Mouse (Mus musculus): ENCODE measurements around the gene Ttbk2. TPM values are rescaled to one million over a fixed set of nuclear protein-coding genes. Genes with fewer than 3 reads are reported as not detected.

The Ttbk2 gene
- total and polyA plus RNA-seq, 2 experiments: 0.61 to 3.0 TPM

DNA sequence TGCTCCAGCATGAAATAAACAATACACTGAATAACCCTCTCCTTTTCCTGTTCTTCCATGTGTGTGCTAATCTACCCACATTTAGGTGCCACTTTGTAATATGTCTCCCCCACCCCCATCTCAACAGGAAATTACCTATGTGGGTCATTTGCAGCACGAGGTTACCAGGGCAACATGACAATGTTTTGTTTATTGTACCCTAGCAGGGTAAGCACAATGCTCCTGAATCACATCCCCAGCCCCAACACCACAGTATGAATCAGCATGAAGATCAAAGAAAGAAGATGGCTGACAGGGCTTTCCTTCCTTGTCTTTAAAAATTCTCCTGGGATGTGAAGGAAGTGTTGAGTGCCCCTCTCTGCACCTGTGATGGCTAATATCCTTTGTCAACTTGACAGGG is 2.2 kb upstream of the Ttbk2 start:
- no peaks in the 10 kb centered on the region for H3K79me2 ChIP-seq (ENCODE audit: control insufficient read depth, insufficient read depth, low read length)
- H3K27me3 ChIP-seq (ENCODE audit: control insufficient read depth, insufficient read depth, low read length): no peaks in the 10 kb centered on the region
- 24% methylated on average over 1 of the region's 1 CpGs for WGBS
- no peak overlapping the region for H3K27ac ChIP-seq (replicated peaks; ENCODE audit: insufficient read depth, low read depth, low read length)
- no peaks in the 10 kb centered on the region for H3K36me3 ChIP-seq (ENCODE audit: control insufficient read depth, insufficient read depth, low read length)
- H3K4me3 ChIP-seq (ENCODE audit: insufficient read depth, low read depth, low read length): no peak overlapping the region
- no peaks in the 10 kb centered on the region for H3K4me1 ChIP-seq (ENCODE audit: control insufficient read depth, insufficient read depth, low read length)
- no peak for DNase-seq (ENCODE audit: extremely low read depth, low read depth, low spot score)
- TF ChIP-seq CTCF (IDR thresholded peaks at IDR 0.05; ENCODE audit: low read depth, low read length) (no peak), POLR2A (IDR thresholded peaks at IDR 0.05; ENCODE audit: extremely low read depth, insufficient read depth, low read length) (no peak)
- H3K9ac ChIP-seq (ENCODE audit: low read depth, low read length): no peak overlapping the region

DNA sequence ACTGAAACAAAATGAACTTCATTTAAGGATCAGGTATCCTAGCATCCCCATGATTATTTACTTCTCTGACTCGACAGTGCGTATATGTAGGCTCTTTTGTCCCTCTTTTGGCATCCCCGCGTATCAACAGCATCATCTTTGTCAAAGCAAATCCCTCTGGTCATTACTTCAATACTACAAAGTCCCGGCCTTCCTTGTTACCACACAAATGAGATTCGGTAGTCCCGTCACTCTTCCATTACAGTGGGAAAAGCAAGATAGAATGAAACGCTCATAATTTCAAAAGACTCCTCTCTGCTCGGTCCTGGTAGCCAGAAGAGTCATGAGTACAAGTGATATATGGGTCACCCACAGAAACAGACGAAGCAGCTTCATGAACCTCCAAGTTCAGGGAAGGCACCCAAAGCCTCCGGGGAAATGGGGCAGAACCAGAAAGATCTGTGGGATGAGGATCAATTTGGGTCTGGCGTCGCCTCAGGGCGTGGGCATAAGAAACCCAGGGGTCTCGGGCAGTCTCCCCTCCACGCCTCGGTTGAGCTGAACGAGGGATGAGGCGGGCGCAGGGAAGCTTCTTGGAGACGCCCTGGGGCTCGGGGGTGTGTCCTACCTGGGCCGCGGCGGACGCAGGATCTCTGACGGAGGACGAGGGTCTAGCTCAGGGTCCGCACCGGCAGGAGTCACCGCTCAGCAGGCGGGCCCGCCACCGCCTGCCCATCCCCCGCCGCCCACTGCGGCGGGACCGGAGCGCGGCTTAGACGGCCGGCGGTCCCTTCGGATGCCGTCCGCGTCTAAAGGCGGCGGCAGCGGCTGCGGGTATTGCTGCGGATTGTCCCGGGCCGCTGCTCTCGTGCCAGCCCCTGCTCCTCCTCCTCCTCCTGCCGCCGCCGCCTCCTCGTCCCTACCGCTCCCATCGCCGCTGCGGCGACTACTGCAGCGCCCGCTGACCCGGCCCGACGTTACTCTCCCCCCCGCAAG is 668 bp downstream of the Ttbk2 start, which contains the start of gene Cdan1:
Gene Cdan1 (minus strand): TSS at position 680 of the 975 bp plus-strand sequence.
- Histone ChIP-seq H3K9ac (ENCODE audit: low read depth, low read length) (peak within 1 kb of the TSS; percentile 76), H3K27ac (replicated peaks; ENCODE audit: insufficient read depth, low read depth, low read length) (no peak within 1 kb of the TSS), H3K27me3 (ENCODE audit: control insufficient read depth, insufficient read depth, low read length) (no peaks in the 10 kb centered on the region), H3K4me1 (ENCODE audit: control insufficient read depth, insufficient read depth, low read length) (no peaks in the 10 kb centered on the region), H3K79me2 (ENCODE audit: control insufficient read depth, insufficient read depth, low read length) (no peaks in the 10 kb centered on the region; the same call in 1 of the 2 replicates), H3K36me3 (ENCODE audit: control insufficient read depth, insufficient read depth, low read length) (no peaks in the 10 kb centered on the region), H3K4me3 (ENCODE audit: insufficient read depth, low read depth, low read length) (peak within 1 kb of the TSS; percentile 90)
- peak; percentile 74; the same call in 1 of the 2 replicates for TF ChIP-seq POLR2A (IDR thresholded peaks at IDR 0.05; ENCODE audit: extremely low read depth, insufficient read depth, low read length)
- no peak for TF ChIP-seq CTCF (IDR thresholded peaks at IDR 0.05; ENCODE audit: low read depth, low read length)
- DNase-seq (ENCODE audit: extremely low read depth, low read depth, low spot score): no peak
- under 1% methylated on average over 70 of the region's 71 CpGs for WGBS

DNA sequence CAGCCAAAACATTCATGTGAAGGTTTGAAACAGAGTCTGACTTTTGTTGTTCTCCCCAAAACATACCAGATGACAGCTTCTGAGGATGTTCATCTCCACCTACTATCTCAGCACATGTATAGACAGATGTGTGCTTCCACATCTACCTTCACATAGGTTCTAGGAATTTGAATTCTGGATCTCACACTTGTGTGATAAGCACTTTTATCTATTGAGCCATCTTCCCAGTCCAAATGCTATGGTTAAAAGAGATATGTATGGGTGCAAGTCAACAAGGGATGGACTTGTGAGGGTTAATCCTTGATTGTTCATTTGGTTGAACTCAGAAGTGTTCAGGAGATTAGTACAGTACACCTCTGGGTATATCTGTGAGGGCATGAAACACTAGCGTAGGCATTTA is 5.1 kb downstream of the Ttbk2 start:
- H3K27ac ChIP-seq (replicated peaks; ENCODE audit: insufficient read depth, low read depth, low read length): no peak overlapping the region
- WGBS: 93% methylated on average over 1 of the region's 1 CpGs

DNA sequence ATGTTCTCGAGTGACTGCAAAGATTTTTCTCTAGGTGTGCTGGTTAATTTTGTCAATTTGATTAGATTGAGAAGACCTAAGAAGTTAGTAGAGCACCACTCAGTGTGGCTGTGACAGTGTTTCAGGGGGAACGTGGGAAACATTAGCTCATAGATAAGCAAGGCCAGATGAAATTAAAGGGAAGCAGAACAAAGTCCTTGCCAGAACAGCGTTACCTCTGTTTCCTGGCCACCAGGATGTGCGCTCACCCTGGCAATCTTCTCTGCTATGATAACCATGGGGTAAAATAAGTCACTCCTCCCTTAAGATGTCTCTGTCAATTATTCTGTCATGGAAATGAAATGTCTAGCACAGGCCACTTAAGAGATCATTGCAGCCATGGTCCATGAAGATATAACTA is 6.4 kb downstream of the Ttbk2 start:
- Histone ChIP-seq H3K9ac (ENCODE audit: low read depth, low read length) (no peak overlapping the region), H3K27ac (replicated peaks; ENCODE audit: insufficient read depth, low read depth, low read length) (no peak overlapping the region), H3K79me2 (ENCODE audit: control insufficient read depth, insufficient read depth, low read length) (peaks cover 3% of the 10 kb centered on the region; the same call in 1 of the 2 replicates), H3K36me3 (ENCODE audit: control insufficient read depth, insufficient read depth, low read length) (no peaks in the 10 kb centered on the region), H3K4me3 (ENCODE audit: insufficient read depth, low read depth, low read length) (no peak overlapping the region), H3K4me1 (ENCODE audit: control insufficient read depth, insufficient read depth, low read length) (no peaks in the 10 kb centered on the region), H3K27me3 (ENCODE audit: control insufficient read depth, insufficient read depth, low read length) (no peaks in the 10 kb centered on the region)
- 57% methylated on average over 4 of the region's 4 CpGs for WGBS
- DNase-seq (ENCODE audit: extremely low read depth, low read depth, low spot score): no peak
- TF ChIP-seq CTCF (IDR thresholded peaks at IDR 0.05; ENCODE audit: low read depth, low read length): no peak
- TF ChIP-seq POLR2A (IDR thresholded peaks at IDR 0.05; ENCODE audit: extremely low read depth, insufficient read depth, low read length): no peak

More for the DNA sequence above, 5.1 kb downstream of the Ttbk2 start:
- Histone ChIP-seq H3K27me3 (ENCODE audit: control insufficient read depth, insufficient read depth, low read length) (no peaks in the 10 kb centered on the region), H3K4me1 (ENCODE audit: control insufficient read depth, insufficient read depth, low read length) (no peaks in the 10 kb centered on the region), H3K9ac (ENCODE audit: low read depth, low read length) (no peak overlapping the region), H3K4me3 (ENCODE audit: insufficient read depth, low read depth, low read length) (no peak overlapping the region), H3K79me2 (ENCODE audit: control insufficient read depth, insufficient read depth, low read length) (peaks cover 2% of the 10 kb centered on the region; the same call in 1 of the 2 replicates), H3K36me3 (ENCODE audit: control insufficient read depth, insufficient read depth, low read length) (no peaks in the 10 kb centered on the region)
- TF ChIP-seq CTCF (IDR thresholded peaks at IDR 0.05; ENCODE audit: low read depth, low read length) (no peak), POLR2A (IDR thresholded peaks at IDR 0.05; ENCODE audit: extremely low read depth, insufficient read depth, low read length) (no peak)
- no peak for DNase-seq (ENCODE audit: extremely low read depth, low read depth, low spot score)

DNA sequence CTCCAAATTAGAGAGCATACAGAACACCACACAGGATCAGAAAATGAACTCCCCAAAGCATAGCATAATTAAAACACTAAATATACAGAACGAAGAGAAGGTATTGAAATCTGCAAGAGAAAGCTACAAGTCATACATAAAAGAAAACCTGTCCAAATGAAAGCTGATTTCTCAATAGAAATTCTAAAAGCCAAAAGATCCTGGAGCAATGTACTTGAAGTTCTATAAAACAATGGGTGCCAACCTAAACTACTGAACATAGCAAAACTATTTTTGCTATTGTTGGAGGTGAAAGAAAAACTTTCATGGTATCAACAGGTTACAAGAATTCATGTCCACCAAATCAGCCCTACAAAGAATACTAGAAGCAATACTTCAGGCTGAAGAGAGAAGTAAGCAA is 9.2 kb downstream of the Ttbk2 start:
- Histone ChIP-seq H3K79me2 (ENCODE audit: control insufficient read depth, insufficient read depth, low read length) (peaks cover 3% of the 10 kb centered on the region; the same call in 1 of the 2 replicates), H3K27ac (replicated peaks; ENCODE audit: insufficient read depth, low read depth, low read length) (no peak overlapping the region), H3K36me3 (ENCODE audit: control insufficient read depth, insufficient read depth, low read length) (no peaks in the 10 kb centered on the region), H3K27me3 (ENCODE audit: control insufficient read depth, insufficient read depth, low read length) (no peaks in the 10 kb centered on the region), H3K4me1 (ENCODE audit: control insufficient read depth, insufficient read depth, low read length) (no peaks in the 10 kb centered on the region), H3K4me3 (ENCODE audit: insufficient read depth, low read depth, low read length) (no peak overlapping the region), H3K9ac (ENCODE audit: low read depth, low read length) (no peak overlapping the region)
- no peak for DNase-seq (ENCODE audit: extremely low read depth, low read depth, low spot score)
- 88% methylated on average over 1 of the region's 1 CpGs for WGBS
- no peak for TF ChIP-seq POLR2A (IDR thresholded peaks at IDR 0.05; ENCODE audit: extremely low read depth, insufficient read depth, low read length)

DNA sequence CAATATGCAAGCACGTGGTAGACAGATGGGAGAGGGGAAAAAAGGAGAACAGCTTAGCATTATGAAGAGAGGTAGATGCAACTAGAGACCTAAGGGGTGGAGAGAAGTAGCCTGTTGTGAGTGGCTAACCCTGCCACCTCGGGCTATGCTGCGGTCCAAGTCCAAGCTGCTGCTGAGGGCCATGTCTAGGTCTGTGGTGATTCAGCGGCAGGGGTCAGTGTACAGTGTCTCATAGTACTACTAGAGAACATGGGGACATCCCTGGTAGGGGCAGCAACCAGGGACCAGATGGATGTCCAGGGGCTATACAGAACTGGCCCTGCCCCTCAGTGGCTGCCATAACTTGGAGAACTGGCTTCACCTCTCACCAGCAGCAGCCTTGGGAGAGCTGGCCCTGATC is 15.2 kb downstream of the Ttbk2 start:
- WGBS: 97% methylated on average over 4 of the region's 4 CpGs
- H3K9ac ChIP-seq (ENCODE audit: low read depth, low read length): no peak overlapping the region
- H3K27ac ChIP-seq (replicated peaks; ENCODE audit: insufficient read depth, low read depth, low read length): no peak overlapping the region
- no peaks in the 10 kb centered on the region for H3K4me1 ChIP-seq (ENCODE audit: control insufficient read depth, insufficient read depth, low read length)
- no peak for TF ChIP-seq CTCF (IDR thresholded peaks at IDR 0.05; ENCODE audit: low read depth, low read length)
- TF ChIP-seq POLR2A (IDR thresholded peaks at IDR 0.05; ENCODE audit: extremely low read depth, insufficient read depth, low read length): no peak
- H3K79me2 ChIP-seq (ENCODE audit: control insufficient read depth, insufficient read depth, low read length): peaks cover 11% of the 10 kb centered on the region; the same call in 1 of the 2 replicates
- no peak for DNase-seq (ENCODE audit: extremely low read depth, low read depth, low spot score)
- H3K36me3 ChIP-seq (ENCODE audit: control insufficient read depth, insufficient read depth, low read length): no peaks in the 10 kb centered on the region
- no peaks in the 10 kb centered on the region for H3K27me3 ChIP-seq (ENCODE audit: control insufficient read depth, insufficient read depth, low read length)
- H3K4me3 ChIP-seq (ENCODE audit: insufficient read depth, low read depth, low read length): no peak overlapping the region
